Mouse (Mus musculus): ENCODE results near the gene Vac14.

Gene Vac14

DNA sequence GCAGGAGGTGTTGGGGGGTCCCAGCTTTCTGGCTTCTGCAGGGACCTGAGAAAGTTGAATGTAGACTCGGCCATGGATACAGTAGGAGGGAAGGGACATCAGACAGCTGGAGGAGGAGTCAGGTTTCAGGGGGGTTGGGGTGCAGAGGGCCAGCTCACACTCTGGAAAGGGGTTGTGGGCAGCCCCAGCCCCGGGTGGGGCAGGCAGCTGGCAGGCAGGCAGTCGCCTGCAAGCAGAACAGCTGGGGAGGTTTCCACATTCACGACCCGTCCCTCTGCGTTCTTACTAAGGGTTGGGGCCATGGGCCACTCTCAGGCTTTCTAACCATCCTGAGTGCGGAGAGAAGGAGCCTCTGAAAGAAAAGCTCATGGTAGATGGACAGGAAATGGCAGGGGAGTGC, 98.7 kb downstream of the Vac14 start:
- DNase-seq (ENCODE audit: low read depth, low spot score): no peak

- DNase-seq (ENCODE audit: low read depth, low spot score): no peak
Measured at GRCm38 (mm10) chr8:110718209-110718968, 100.0 kb downstream of the Vac14 start.

- no peak for DNase-seq (ENCODE audit: low read depth, low spot score)
Measured at GRCm38 (mm10) chr8:110718969-110719670, 100.7 kb downstream of the Vac14 start.

DNA sequence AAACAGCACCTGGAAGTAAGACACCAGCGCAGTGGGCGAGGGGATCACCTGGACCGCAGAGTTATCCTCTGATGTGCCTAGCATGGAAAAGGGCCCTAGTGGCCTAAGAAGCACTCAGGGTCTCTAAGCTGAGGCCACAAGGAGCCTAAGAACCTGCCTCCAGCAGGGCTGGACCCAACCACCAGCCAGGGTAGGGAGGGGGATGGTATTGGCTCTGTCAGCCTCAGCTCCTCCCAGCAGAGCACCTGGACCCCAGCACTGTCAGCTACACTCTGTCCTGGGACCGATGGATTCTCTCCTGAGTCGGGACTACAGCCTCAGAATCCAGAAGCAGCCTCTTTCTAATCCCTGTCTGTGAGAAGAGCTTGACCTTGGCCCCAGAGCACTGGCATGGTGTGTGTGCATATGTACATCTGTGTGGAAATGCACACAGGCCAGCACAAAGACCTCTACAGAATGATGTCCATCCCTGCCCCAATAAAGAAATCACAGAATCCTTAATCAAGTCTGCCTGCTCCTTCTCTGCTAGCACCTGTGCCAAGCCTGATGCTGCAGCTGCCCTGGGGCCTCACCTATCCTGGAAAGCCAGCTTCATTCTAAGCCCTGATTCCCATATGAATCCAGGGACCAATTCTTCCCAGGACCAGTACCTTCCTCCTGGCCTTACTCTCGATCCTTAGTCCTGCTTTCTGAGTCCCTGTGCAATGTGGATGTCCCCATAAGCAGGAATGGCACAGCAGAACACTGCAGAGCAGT, 101.7 kb downstream of the Vac14 start:
- no peak for DNase-seq (ENCODE audit: low read depth, low spot score)

DNA sequence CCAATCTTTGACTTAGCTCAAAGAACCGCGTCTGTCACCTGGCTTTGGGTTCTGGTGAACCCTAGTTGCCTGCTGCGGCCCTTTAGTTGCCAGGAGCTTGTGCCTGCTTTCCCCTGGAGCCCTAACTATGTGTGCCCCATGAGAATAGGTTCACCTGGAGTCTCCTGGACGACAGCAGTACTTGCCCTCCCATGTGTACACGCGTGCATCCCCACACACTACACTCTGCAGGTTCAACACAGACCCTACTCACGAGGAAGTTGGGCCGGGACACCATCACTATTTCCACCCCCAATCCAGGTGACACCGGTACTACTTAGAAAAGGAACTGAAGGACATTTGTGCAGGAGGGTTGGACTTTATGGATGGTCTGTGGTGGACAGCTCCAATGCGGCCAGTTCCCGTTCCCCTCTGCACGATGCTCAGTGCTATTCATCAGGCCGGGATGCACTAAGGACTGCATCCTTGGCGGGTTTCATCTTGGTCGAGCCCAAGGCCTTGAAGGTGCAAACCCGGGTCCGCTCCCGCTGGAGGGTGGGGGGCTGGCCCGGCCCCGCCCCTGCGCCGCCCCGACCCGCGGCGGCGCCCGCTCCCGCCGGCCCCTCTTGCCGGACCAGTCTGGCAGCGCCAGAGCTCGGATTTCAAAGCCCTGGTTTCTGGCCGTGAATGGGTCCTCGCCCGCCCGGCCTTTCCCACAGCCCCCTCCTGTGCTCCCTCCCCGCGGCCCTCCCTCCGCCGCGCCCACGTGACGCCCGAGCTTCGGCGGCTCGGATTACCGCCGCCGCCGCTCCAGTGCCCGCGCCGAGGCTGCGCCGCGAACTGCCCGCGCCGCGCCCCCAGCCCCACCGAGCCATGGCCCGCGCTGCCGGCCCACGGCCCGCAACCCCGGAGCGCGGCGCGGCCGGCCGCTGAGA, 102.6 kb downstream of the Vac14 start, which contains the start of gene Mtss1l:
Gene Mtss1l, plus strand, starts transcription at position 792 of the 914 bp plus-strand sequence.
- DNase-seq (ENCODE audit: low read depth, low spot score): no peak

DNA sequence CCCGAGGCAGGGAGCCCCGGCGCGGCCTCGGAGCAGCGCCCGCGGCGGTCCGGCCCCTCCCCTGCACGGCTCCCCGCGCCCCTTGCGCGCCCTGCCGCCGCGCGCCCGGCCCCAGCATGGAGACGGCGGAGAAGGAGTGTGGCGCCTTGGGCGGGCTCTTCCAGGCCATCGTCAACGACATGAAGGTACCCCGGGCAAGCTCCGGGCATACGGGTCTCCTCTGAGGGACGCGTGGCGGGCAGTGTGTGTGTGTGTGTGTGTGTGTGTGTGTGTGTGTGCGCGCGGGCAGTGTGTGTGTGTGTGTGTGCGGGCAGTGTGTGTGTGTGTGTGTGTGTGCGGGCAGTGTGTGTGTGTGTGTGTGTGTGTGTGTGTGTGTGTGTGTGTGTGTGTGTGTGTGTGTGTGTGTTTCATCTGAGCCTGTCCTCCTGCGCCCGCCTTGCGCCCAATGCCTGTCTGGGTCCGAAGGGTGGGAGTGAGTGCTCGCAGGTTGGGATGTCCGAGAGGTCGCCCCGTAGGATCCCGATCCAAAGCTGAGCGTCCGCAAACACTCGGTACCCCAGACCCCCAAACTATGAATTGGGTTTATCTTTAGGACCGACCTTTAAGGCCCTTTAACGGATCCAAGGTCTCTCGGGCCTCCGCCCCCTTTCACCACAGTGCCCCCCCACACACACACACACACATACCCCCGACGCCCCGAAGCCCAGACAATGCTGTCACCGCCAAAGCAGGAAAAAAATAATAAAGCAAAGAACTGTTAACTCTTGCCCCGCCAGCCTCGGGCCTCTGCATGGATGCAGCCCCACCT, 103.4 kb downstream of the Vac14 start:
- no peak for DNase-seq (ENCODE audit: low read depth, low spot score)

DNA sequence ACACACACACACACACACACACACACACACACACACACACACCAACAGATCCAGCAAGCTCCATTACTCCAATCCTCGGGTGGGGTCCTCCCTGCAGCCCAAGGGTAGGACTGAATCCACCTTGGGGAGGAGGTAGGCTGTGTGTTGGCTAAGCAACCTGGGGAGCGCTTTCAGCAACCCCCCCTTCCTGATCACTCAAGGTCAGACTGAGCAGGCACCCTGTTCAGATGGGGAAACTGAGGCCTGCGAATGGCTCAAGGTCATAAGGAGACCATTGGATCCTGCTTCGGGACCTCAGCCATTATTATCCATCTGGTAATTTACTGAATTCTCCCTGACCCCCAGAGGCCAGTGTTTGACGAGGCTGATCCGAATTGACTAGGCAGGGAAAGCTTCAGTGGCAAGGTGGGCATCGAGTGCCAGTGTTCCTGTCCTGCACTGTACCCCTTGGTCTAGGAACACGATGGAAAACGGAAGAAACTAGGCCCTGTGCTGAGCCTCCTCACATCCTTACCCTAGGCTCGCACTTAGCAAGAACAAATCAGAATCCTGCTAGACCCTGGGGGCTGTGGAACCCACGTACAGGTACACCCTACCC, 104.1 kb downstream of the Vac14 start:
- DNase-seq (ENCODE audit: low read depth, low spot score): no peak

- DNase-seq (ENCODE audit: low read depth, low spot score): no peak
Measured at GRCm38 (mm10) chr8:110724493-110724892, 106.1 kb downstream of the Vac14 start.

GRCm38 (mm10) chr8:110725084-110725838, 106.9 kb downstream of the Vac14 start:
- DNase-seq (ENCODE audit: low read depth, low spot score): no peak

DNA sequence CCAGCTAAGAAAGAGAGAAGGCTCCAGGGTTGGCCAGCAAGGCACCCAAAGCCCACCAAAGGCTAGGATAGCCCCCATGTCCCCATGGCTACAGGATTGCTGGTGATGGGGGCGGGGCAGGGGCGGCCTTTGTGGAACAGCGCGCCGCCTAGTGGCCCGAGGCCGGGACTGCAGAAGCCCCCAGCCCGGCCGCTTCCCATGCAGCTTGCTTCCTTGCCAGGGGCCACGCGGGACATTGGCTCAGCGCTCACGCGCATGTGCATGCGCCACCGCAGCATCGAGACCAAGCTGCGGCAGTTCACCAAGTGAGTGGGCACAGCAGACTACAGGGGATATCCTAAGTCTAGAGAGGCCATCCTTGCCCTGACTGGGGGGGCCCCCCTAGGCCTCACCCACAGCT, 108.5 kb downstream of the Vac14 start:
- no peak for DNase-seq (ENCODE audit: low read depth, low spot score)

DNA sequence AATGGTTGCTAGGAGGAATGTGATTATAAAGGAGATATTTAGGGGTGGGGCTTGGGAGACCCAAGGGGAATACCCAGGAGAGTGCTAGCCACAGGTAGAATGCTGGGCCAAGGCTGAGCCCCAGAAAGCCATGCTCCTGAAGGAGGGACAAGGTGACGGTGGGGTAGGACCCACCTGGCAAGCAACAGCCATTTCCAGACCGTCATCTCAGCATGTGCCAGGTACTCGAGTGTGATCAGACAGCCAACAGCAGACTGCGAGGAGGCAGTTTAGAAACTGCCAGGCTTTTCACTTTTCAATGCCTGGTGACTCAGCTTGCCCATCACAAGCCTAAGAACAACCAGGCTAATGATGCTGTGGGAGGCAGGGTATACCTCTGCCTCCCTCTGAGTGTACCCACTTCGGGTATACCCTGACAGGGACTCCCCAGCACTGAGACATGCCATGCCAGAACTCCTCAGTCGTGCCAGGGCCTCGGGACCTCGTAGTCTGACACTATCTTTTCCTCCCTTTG, 113.0 kb downstream of the Vac14 start:
- no peak for DNase-seq (ENCODE audit: low read depth, low spot score)

DNA sequence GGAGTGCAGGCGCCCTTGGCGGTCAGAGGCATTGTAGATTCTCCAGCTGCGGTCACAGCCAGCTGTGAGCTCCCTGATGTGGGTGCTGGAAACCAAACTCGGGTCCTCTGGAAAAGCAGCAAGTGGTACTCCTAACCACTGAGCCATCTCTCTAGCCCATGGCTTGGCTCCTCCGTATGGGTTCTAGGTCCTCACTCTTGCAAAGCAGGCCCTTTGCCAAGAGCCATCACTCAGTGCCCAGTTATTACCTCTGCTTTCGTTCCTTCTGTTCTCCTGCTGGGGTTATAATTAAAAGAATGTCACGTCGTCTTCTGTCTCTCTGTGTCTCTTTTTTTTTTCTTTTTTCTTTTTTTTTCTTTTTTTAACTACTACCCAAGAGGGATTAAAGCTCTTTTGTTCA, 114.7 kb downstream of the Vac14 start:
- no peak for DNase-seq (ENCODE audit: low read depth, low spot score)

DNA sequence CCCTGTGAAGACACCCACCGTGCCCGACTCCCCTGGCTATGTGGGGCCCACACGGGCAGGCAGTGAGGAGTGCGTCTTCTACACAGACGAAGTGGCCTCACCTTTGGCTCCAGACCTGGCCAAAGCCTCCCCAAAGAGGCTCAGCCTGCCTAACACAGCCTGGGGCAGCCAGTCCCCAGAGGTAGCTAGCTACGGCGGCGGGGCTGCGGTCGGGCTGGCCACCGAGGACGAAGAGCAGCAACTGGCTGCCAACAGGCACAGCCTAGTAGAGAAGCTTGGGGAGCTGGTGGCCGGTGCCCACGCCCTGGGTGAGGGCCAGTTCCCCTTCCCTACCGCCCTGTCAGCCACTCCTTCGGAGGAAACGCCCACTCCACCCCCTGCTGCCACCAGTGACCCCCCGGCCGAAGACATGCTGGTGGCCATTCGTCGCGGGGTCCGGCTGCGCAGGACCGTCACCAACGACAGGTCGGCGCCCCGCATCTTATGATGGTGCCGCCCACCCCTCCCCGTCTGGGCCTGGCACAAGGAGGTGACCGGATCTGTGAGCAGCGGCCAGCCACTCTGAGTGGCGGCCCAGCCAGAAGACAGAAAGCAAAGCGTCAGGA, 120.3 kb downstream of the Vac14 start:
- DNase-seq (ENCODE audit: low read depth, low spot score): no peak

DNA sequence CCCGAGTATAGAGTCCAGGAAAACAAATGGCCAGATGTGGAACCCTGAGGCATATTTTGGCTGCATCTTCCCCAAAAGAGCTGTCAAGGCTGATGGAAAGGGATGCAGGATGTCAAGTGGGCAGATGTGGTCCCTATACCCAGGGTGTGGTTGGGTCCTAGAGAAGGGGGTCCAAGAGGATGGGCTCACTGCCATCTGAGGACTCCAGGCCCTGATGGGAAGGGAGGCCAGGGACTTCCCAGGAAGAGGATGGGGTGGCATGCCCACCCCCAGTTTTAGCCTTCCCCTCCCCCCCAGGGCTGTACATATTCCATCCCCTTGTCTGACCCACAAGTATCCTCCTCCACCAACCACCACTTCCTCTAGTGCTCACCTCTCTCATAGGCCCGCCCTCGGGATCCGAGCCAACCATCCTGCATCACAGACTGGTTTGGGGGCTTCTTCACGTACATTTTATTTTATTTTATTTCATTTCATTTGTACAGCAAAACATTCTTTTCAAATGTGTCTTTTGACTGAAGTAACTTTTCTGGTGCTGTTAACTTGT, 122.3 kb downstream of the Vac14 start:
- DNase-seq (ENCODE audit: low read depth, low spot score): no peak

GRCm38 (mm10) chr8:110741816-110742451, 123.5 kb downstream of the Vac14 start:
- no peak for DNase-seq (ENCODE audit: low read depth, low spot score)

DNA sequence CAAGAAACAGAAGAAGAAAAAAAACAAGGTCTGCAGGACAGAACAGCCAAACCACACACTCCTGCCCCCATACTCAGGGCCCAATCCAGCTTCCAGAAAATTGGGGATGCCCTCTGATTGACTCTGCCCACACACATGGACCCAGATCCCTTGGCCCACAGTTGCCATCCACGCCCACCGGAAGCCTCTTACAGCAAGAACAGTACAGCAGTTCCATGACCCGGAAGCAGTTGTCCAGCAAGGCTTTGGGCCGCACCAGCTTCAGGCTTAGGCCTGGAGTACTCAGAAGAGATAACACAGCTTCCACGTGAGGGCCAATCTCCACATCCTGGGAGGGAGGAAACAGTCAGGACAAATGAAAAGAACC, 124.0 kb downstream of the Vac14 start:
- DNase-seq (ENCODE audit: low read depth, low spot score): no peak

GRCm38 (mm10) chr8:110745162-110745561, 126.8 kb downstream of the Vac14 start:
- no peak for DNase-seq (ENCODE audit: low read depth, low spot score)

DNA sequence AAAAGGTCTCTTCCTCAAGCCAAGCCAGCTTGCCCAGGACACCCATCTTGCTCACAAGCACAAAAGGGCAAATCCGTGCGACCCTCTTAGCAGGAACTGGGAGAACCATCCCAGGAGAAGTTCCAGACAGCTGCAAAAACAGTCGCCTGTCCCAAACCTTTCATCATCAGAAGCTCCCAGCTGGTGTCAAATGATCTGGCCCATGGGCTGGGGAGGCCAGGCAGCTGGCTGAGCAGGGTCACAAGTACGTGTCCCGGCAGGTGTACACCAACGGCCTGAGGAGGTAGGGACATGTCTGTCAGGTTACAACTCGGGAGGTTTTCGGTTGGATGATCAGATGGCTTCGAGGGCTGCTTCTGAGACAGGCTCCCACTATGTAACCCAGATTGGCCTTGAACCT, 128.3 kb downstream of the Vac14 start:
- no peak for DNase-seq (ENCODE audit: low read depth, low spot score)
